Mouse (Mus musculus): ENCODE data around the gene Lrp6. TPM values are rescaled to one million over a fixed set of nuclear protein-coding genes. Genes with fewer than 3 reads are reported as not detected.

Lrp6 gene
- total and polyA plus RNA-seq, 3 experiments, result 16.5 to 50.0 (median 48.7) TPM

- H3K4me3 ChIP-seq, result no peak overlapping the region
- TF ChIP-seq POLR2A (IDR thresholded peaks at IDR 0.05; ENCODE audit: insufficient read depth, low read depth, low read length), result no peak
- no peak for TF ChIP-seq CTCF (IDR thresholded peaks at IDR 0.05)
- TF ChIP-seq EP300 (IDR thresholded peaks at IDR 0.05; ENCODE audit: insufficient read depth, low read depth, low read length), result no peak
- peaks cover 6% of the 10 kb centered on the region for H3K4me1 ChIP-seq (ENCODE audit: control insufficient read depth, insufficient read depth, low read length)
- 27% methylated on average over 2 of the region's 2 CpGs for WGBS
- no peak overlapping the region for H3K9ac ChIP-seq (ENCODE audit: low read depth, low read length)
- no peak overlapping the region for H3K27ac ChIP-seq
- intact Hi-C loops (cut with DNase I), result no loop called here
- H3K79me2 ChIP-seq (replicated peaks; ENCODE audit: control insufficient read depth, insufficient read depth, low read length), result peaks cover 12% of the 10 kb centered on the region
- H3K27me3 ChIP-seq (ENCODE audit: control insufficient read depth, insufficient read depth, low read length), result no peaks in the 10 kb centered on the region
- DNase-seq, result no peak
- peaks cover 6% of the 10 kb centered on the region for H3K36me3 ChIP-seq (ENCODE audit: control insufficient read depth, insufficient read depth, low read length)
These were observed 22.7 kb downstream of the Lrp6 start for GRCm38 (mm10) chr6:134544093-134544492.

- peaks cover 6% of the 10 kb centered on the region for H3K4me1 ChIP-seq (ENCODE audit: control insufficient read depth, insufficient read depth, low read length)
- no peak overlapping the region; the same call in 1 of the 2 replicates for H3K9ac ChIP-seq (ENCODE audit: low read depth, low read length)
- TF ChIP-seq EP300 (IDR thresholded peaks at IDR 0.05; ENCODE audit: insufficient read depth, low read depth, low read length) (no peak), CTCF (IDR thresholded peaks at IDR 0.05) (no peak), POLR2A (IDR thresholded peaks at IDR 0.05; ENCODE audit: insufficient read depth, low read depth, low read length) (no peak)
- peaks cover 6% of the 10 kb centered on the region for H3K36me3 ChIP-seq (ENCODE audit: control insufficient read depth, insufficient read depth, low read length)
- no peaks in the 10 kb centered on the region for H3K27me3 ChIP-seq (ENCODE audit: control insufficient read depth, insufficient read depth, low read length)
- H3K79me2 ChIP-seq (replicated peaks; ENCODE audit: control insufficient read depth, insufficient read depth, low read length), result peaks cover 12% of the 10 kb centered on the region
- DNase-seq, result no peak
- no peak overlapping the region for H3K4me3 ChIP-seq
- H3K27ac ChIP-seq, result no peak overlapping the region
- intact Hi-C loops (cut with DNase I), result no loop called here
These were observed 23.2 kb downstream of the Lrp6 start for GRCm38 (mm10) chr6:134543607-134544006.

- Histone ChIP-seq H3K4me1 (ENCODE audit: control insufficient read depth, insufficient read depth, low read length) (peaks cover 6% of the 10 kb centered on the region), H3K9ac (ENCODE audit: low read depth, low read length) (no peak overlapping the region), H3K27me3 (ENCODE audit: control insufficient read depth, insufficient read depth, low read length) (no peaks in the 10 kb centered on the region), H3K79me2 (replicated peaks; ENCODE audit: control insufficient read depth, insufficient read depth, low read length) (peaks cover 12% of the 10 kb centered on the region), H3K36me3 (ENCODE audit: control insufficient read depth, insufficient read depth, low read length) (peaks cover 6% of the 10 kb centered on the region), H3K27ac (no peak overlapping the region), H3K4me3 (no peak overlapping the region)
- DNase-seq, result no peak
- intact Hi-C loops (cut with DNase I), result no loop called here
- WGBS, result 83% methylated on average over 2 of the region's 2 CpGs
- TF ChIP-seq POLR2A (IDR thresholded peaks at IDR 0.05; ENCODE audit: insufficient read depth, low read depth, low read length), result no peak
- TF ChIP-seq CTCF (IDR thresholded peaks at IDR 0.05), result no peak
- TF ChIP-seq EP300 (IDR thresholded peaks at IDR 0.05; ENCODE audit: insufficient read depth, low read depth, low read length), result no peak
These were observed 24.4 kb downstream of the Lrp6 start for GRCm38 (mm10) chr6:134542374-134542773.

GRCm38 (mm10) chr6:134540161-134540560 lies 26.6 kb downstream of the Lrp6 start:
- H3K36me3 ChIP-seq (ENCODE audit: control insufficient read depth, insufficient read depth, low read length), result peaks cover 7% of the 10 kb centered on the region
- H3K4me1 ChIP-seq (ENCODE audit: control insufficient read depth, insufficient read depth, low read length), result peaks cover 7% of the 10 kb centered on the region
- H3K4me3 ChIP-seq, result no peak overlapping the region
- H3K27ac ChIP-seq, result no peak overlapping the region
- intact Hi-C loops (cut with DNase I), result no loop called here
- TF ChIP-seq EP300 (IDR thresholded peaks at IDR 0.05; ENCODE audit: insufficient read depth, low read depth, low read length) (no peak), CTCF (IDR thresholded peaks at IDR 0.05) (no peak), POLR2A (IDR thresholded peaks at IDR 0.05; ENCODE audit: insufficient read depth, low read depth, low read length) (no peak)
- H3K79me2 ChIP-seq (replicated peaks; ENCODE audit: control insufficient read depth, insufficient read depth, low read length), result peaks cover 7% of the 10 kb centered on the region
- DNase-seq, result no peak
- H3K9ac ChIP-seq (ENCODE audit: low read depth, low read length), result no peak overlapping the region
- 88% methylated on average over 6 of the region's 6 CpGs for WGBS
- H3K27me3 ChIP-seq (ENCODE audit: control insufficient read depth, insufficient read depth, low read length), result no peaks in the 10 kb centered on the region

- intact Hi-C loops (cut with DNase I), result no loop called here
- Histone ChIP-seq H3K36me3 (ENCODE audit: control insufficient read depth, insufficient read depth, low read length) (peaks cover 8% of the 10 kb centered on the region), H3K27me3 (ENCODE audit: control insufficient read depth, insufficient read depth, low read length) (no peaks in the 10 kb centered on the region), H3K27ac (no peak overlapping the region), H3K79me2 (replicated peaks; ENCODE audit: control insufficient read depth, insufficient read depth, low read length) (peaks cover 7% of the 10 kb centered on the region), H3K9ac (ENCODE audit: low read depth, low read length) (no peak overlapping the region), H3K4me3 (no peak overlapping the region), H3K4me1 (ENCODE audit: control insufficient read depth, insufficient read depth, low read length) (peaks cover 5% of the 10 kb centered on the region)
- TF ChIP-seq EP300 (IDR thresholded peaks at IDR 0.05; ENCODE audit: insufficient read depth, low read depth, low read length) (no peak), POLR2A (IDR thresholded peaks at IDR 0.05; ENCODE audit: insufficient read depth, low read depth, low read length) (no peak), CTCF (IDR thresholded peaks at IDR 0.05) (no peak)
- DNase-seq, result no peak
- 85% methylated on average over 3 of the region's 3 CpGs for WGBS
These were observed 27.3 kb downstream of the Lrp6 start for GRCm38 (mm10) chr6:134539459-134539858.

GRCm38 (mm10) chr6:134538805-134539204 lies 28.0 kb downstream of the Lrp6 start:
- 85% methylated on average over 4 of the region's 4 CpGs for WGBS
- Histone ChIP-seq H3K4me3 (no peak overlapping the region), H3K27me3 (ENCODE audit: control insufficient read depth, insufficient read depth, low read length) (no peaks in the 10 kb centered on the region), H3K36me3 (ENCODE audit: control insufficient read depth, insufficient read depth, low read length) (peaks cover 4% of the 10 kb centered on the region), H3K9ac (ENCODE audit: low read depth, low read length) (no peak overlapping the region), H3K27ac (no peak overlapping the region), H3K4me1 (ENCODE audit: control insufficient read depth, insufficient read depth, low read length) (peaks cover 4% of the 10 kb centered on the region), H3K79me2 (replicated peaks; ENCODE audit: control insufficient read depth, insufficient read depth, low read length) (peaks cover 5% of the 10 kb centered on the region)
- TF ChIP-seq EP300 (IDR thresholded peaks at IDR 0.05; ENCODE audit: insufficient read depth, low read depth, low read length) (no peak), CTCF (IDR thresholded peaks at IDR 0.05) (no peak), POLR2A (IDR thresholded peaks at IDR 0.05; ENCODE audit: insufficient read depth, low read depth, low read length) (no peak)
- intact Hi-C loops (cut with DNase I), result no loop called here
- DNase-seq, result no peak
